Mouse (Mus musculus) megakaryocyte, embryonic 14.5 days (primary cell): Measurements from ENCODE around the gene Mpv17. TPM values are rescaled to one million over a fixed set of nuclear protein-coding genes. Genes with fewer than 3 reads are reported as not detected.
A peak's percentile ranks its signal among the peaks of the same experiment; 100 is the strongest.

ENCODE experiments used
- H3K27me3 ChIP-seq: replicated peaks from 2 replicates; pipeline ENCODE3; 2012; ENCODE audit warnings: inconsistent platforms
- H3K36me3 ChIP-seq: replicated peaks from 2 replicates; pipeline ENCODE3; 2012; ENCODE audit warnings: low read length, inconsistent platforms, mixed read lengths
- H3K4me1 ChIP-seq: 2 replicates; pipeline ENCODE4 v1.6.1; 2012; ENCODE audit warnings: inconsistent platforms
- H3K4me3 ChIP-seq: replicated peaks from 2 replicates; pipeline ENCODE3; 2012; ENCODE audit warnings: moderate library complexity, mild to moderate bottlenecking, inconsistent platforms
- H3K9me3 ChIP-seq: 2 replicates; pipeline ENCODE4 v1.6.1; 2012; ENCODE audit warnings: inconsistent platforms
- FLI1 ChIP-seq: IDR thresholded peaks from 2 replicates; pipeline ENCODE4 v1.6.1; 2012; ENCODE audit warnings: low read length, inconsistent platforms, mixed read lengths
- GATA1 ChIP-seq: IDR thresholded peaks from 3 replicates; pipeline ENCODE4 v1.6.1; 2012; ENCODE audit warnings: mixed read lengths, low read length, inconsistent platforms, borderline replicate concordance
- polyA plus RNA-seq: library from polyadenylated mRNA; stranded (reverse); fragments of >175 nt; gene quantifications from 2 replicates; pipeline ENCODE4 v1.2.3, GENCODE M21; 2012; ENCODE audit warnings: low replicate concordance; ENCODE audit not compliant: insufficient read depth

Mpv17 gene
- polyA plus RNA-seq, 1 experiment: 46.6 TPM

- TF ChIP-seq FLI1 (no peak), GATA1 (no peak)
- Histone ChIP-seq H3K27me3 (no peaks in the 10 kb centered on the region), H3K36me3 (peaks cover 67% of the 10 kb centered on the region), H3K4me3 (no peak overlapping the region), H3K9me3 (no peaks in the 10 kb centered on the region), H3K4me1 (peaks cover 78% of the 10 kb centered on the region)
Observed at GRCm38 (mm10) chr5:31197072-31197471, 43.0 kb upstream of the Mpv17 start.

DNA sequence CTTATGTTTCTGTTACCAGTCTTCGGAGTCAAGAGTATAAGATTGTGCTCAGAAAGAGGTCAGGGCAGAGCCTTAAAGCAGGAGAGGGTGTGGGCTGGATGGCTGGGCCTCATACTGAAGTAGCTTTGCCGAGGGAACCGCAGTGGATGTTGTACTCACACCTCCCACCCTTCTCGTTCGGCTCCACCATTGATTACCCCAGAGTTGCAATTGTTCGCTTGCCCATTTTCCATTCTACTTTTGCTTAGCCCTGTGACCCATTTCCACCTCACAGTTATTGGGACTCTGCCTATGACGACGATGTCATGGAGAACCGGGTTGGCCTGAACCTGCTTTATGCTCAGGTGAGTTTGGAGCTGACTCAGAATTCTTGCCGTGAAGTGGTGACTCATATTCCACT, 42.2 kb upstream of the Mpv17 start:
- TF ChIP-seq FLI1: no peak
- TF ChIP-seq GATA1: no peak
- no peak overlapping the region for H3K4me3 ChIP-seq
- H3K4me1 ChIP-seq: peaks cover 80% of the 10 kb centered on the region
- no peaks in the 10 kb centered on the region for H3K9me3 ChIP-seq
- H3K27me3 ChIP-seq: no peaks in the 10 kb centered on the region
- H3K36me3 ChIP-seq: peaks cover 71% of the 10 kb centered on the region

DNA sequence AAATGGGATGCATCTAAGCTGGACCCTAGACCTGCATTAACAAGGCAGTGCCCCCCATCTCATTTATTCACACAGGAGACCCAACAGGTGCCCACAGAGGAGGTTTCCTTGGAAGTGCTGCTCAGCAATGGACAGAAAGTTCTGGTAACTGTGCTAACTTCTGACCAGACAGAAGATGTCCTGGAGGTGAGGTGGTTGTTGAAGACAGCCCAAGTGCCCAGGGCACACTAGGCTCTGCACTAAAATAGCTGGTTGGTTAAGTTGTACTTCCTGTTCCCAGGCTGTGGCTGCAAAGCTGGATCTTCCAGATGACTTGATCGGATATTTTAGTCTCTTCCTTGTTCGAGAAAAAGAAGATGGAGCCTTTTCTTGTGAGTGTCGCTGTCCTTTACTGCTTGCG, 41.6 kb upstream of the Mpv17 start:
- no peaks in the 10 kb centered on the region for H3K9me3 ChIP-seq
- no peaks in the 10 kb centered on the region for H3K27me3 ChIP-seq
- peaks cover 82% of the 10 kb centered on the region for H3K4me1 ChIP-seq
- H3K36me3 ChIP-seq: peaks cover 74% of the 10 kb centered on the region
- TF ChIP-seq FLI1 (no peak), GATA1 (no peak)
- no peak overlapping the region for H3K4me3 ChIP-seq

DNA sequence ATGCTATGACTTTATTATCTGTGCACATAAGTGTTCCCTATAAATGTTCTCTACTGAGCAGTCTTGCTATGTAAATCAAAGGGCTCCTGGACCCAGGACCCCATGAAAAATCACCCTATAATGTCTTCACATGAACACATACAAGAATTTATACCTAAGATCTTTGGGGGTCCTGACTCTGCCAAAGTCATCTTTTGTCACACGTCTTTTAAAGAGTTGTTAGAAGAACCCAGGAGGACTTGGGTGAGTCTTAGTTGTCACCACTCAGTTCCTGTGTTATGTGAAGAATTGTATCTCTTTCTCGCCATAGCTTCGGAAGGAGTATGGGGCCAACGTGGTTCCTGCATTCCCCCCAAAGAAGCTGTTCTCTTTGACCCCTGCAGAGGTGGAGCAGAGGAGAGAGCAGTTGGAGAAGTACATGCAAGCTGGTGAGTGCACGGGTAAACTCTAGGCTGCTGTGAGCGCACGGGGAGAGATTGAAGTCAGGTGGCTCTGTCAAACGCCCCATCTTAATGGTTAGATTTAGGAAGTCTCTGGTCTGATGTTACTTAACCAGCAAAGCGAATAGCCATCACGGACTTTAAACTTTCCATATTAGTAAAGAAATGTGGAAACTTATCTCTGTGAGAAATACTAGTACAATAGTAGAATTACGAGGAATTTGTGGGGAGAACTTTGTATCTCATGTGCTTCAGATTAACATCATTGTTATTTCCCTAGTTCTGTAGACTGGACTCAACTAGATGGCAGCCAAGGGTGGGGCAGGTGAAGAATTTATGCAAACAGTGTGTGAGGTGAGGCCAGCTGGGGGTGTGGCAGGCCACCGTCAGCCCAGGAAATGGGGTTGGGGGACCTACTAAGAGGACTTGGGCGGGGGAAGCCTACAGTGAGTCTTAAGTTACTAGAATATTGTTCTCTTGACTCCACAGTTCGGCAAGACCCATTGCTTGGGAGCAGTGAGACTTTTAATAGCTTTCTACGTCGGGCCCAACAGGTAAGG, 40.7 kb upstream of the Mpv17 start:
- TF ChIP-seq GATA1 (no peak), FLI1 (no peak)
- Histone ChIP-seq H3K27me3 (no peaks in the 10 kb centered on the region), H3K4me1 (peaks cover 79% of the 10 kb centered on the region), H3K4me3 (peak overlapping the region; percentile 99), H3K36me3 (peaks cover 74% of the 10 kb centered on the region), H3K9me3 (no peaks in the 10 kb centered on the region)

- TF ChIP-seq FLI1 (no peak), GATA1 (no peak)
- H3K4me3 ChIP-seq: peak overlapping the region; percentile 99
- no peaks in the 10 kb centered on the region for H3K27me3 ChIP-seq
- H3K4me1 ChIP-seq: peaks cover 71% of the 10 kb centered on the region
- H3K36me3 ChIP-seq: peaks cover 72% of the 10 kb centered on the region
- no peaks in the 10 kb centered on the region for H3K9me3 ChIP-seq
Observed at GRCm38 (mm10) chr5:31193631-31194281, 39.7 kb upstream of the Mpv17 start.

GRCm38 (mm10) chr5:31192939-31193630, 39.0 kb upstream of the Mpv17 start, which contains the start of the genes Snx17 and Eif2b4:
Gene Snx17, plus strand, starts transcription at chr5:31193227.
Gene Eif2b4, minus strand, starts transcription at chr5:31193430.
- H3K4me3 ChIP-seq: peak within 1 kb of the TSS; percentile 99
- TF ChIP-seq GATA1 (no peak), FLI1 (no peak)
- H3K36me3 ChIP-seq: peaks cover 72% of the 10 kb centered on the region
- H3K27me3 ChIP-seq: no peaks in the 10 kb centered on the region
- H3K9me3 ChIP-seq: no peaks in the 10 kb centered on the region
- H3K4me1 ChIP-seq: peaks cover 67% of the 10 kb centered on the region

GRCm38 (mm10) chr5:31192045-31192938, 38.2 kb upstream of the Mpv17 start:
- Histone ChIP-seq H3K36me3 (peaks cover 72% of the 10 kb centered on the region), H3K27me3 (no peaks in the 10 kb centered on the region), H3K4me1 (peaks cover 59% of the 10 kb centered on the region), H3K4me3 (peak overlapping the region; percentile 99), H3K9me3 (no peaks in the 10 kb centered on the region)
- no peak for TF ChIP-seq FLI1
- TF ChIP-seq GATA1: no peak

DNA sequence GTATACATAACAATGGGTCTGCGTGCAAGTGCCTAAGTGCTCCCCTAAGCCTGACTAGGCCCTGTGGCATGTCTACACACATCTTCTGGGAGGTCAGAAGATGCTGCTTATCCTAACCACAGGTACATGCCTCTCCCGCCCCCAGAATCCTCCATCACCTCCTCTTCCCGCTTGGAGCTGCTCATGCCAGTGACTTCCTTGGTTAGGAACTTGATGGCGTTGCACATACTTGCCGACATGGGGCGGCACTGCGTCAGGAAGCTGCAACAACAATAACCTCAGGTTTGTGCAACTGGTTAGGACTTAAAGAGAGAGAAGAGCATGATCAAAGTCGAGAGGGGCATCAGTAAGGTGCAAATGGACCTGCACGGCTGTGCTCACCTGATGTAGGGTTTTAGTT, 36.1 kb upstream of the Mpv17 start:
- Histone ChIP-seq H3K9me3 (no peaks in the 10 kb centered on the region), H3K27me3 (no peaks in the 10 kb centered on the region), H3K36me3 (peaks cover 59% of the 10 kb centered on the region), H3K4me3 (no peak overlapping the region), H3K4me1 (peaks cover 41% of the 10 kb centered on the region)
- TF ChIP-seq GATA1 (no peak), FLI1 (no peak)

DNA sequence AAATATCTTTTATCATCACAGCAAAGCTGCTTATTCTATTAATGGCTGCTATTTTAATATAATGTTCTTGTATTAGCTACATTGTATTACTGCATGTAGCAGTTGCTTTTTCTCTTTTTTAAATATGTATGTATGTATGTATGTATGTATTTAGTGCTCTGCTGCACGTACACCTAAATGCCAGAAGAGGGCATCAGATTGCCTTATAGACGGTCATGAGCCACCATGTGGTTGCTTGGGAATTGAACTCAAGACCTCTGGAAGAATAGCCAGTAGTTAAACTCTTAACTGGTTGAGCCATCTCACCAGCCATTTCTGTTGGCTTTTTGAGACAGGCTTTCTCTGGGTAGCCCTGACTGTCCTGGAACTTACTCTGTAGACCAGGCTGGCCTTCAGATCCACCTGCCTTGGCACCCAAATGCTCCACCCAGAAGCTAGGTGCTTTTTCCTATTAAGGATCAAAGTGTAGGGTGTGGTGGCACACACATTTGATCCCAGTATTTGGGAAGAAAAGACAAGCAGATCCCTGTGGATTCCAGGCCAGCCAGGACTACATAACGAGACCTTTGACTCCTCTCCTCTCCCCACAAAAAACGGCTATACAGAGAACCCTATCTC, 34.3 kb upstream of the Mpv17 start:
- TF ChIP-seq GATA1: no peak
- TF ChIP-seq FLI1: no peak
- no peaks in the 10 kb centered on the region for H3K27me3 ChIP-seq
- H3K36me3 ChIP-seq: peaks cover 49% of the 10 kb centered on the region
- peaks cover 34% of the 10 kb centered on the region for H3K4me1 ChIP-seq
- no peak overlapping the region for H3K4me3 ChIP-seq
- no peaks in the 10 kb centered on the region for H3K9me3 ChIP-seq
